Mouse (Mus musculus) kidney, postnatal 0 days (tissue): ENCODE data around the gene 1700001C02Rik. TPM values are rescaled to one million over a fixed set of nuclear protein-coding genes. Genes with fewer than 3 reads are reported as not detected.

ENCODE experiments used
- ATAC-seq: fragments of 200-750 bp; cut with Nextera tagmentation; replicated peaks from 2 replicates; pipeline ENCODE4 v1.8.0; 2017; ENCODE audit warnings: low read depth, moderate number of reproducible peaks, moderate TSS enrichment, moderate library complexity; ENCODE audit not compliant: low FRiP score
- DNase-seq: peaks from one replicate; pipeline ENCODE4 v3.0.0-alpha.2; 2016; ENCODE audit warnings: low spot score
- H3K27ac ChIP-seq: fragments of 300-500 bp; sonication (generic); 2 replicates; pipeline ENCODE4 v1.5.1; 2014; ENCODE audit warnings: mild to moderate bottlenecking
- H3K27me3 ChIP-seq: fragments of 300-500 bp; sonication (generic); 2 replicates; pipeline ENCODE4 v1.6.1; 2014; ENCODE audit warnings: low read length, mixed read lengths; ENCODE audit not compliant: insufficient read depth
- H3K36me3 ChIP-seq: fragments of 300-500 bp; sonication (generic); 2 replicates; pipeline ENCODE4 v1.6.1; 2014; ENCODE audit warnings: low read length, mixed read lengths; ENCODE audit not compliant: insufficient read depth
- H3K4me1 ChIP-seq: fragments of 300-500 bp; sonication (generic); replicated peaks from 2 replicates; pipeline ENCODE4 v1.6.1; 2014; ENCODE audit warnings: antibody characterized with exemption, low read length, mixed read lengths; ENCODE audit not compliant: insufficient read depth
- H3K4me2 ChIP-seq: fragments of 300-500 bp; sonication (generic); 2 replicates; pipeline ENCODE4 v1.6.1; 2014; ENCODE audit warnings: mild to moderate bottlenecking, low read length, moderate library complexity, mixed read lengths
- H3K4me3 ChIP-seq: fragments of 300-500 bp; sonication (generic); replicated peaks from 2 replicates; pipeline ENCODE4 v1.5.1; 2014; ENCODE audit warnings: low read depth, low read length
- H3K9ac ChIP-seq: fragments of 300-500 bp; sonication (generic); 2 replicates; pipeline ENCODE4 v1.6.1; 2014; ENCODE audit warnings: low read depth, low read length
- H3K9me3 ChIP-seq: fragments of 300-500 bp; sonication (generic); replicated peaks from 2 replicates; pipeline ENCODE4 v1.6.1; 2016; ENCODE audit warnings: low read length, inconsistent platforms, mixed read lengths
- CTCF ChIP-seq: IDR thresholded peaks from 2 replicates; pipeline ENCODE4 v1.5.1; 2016; ENCODE audit warnings: antibody characterized with exemption, low read depth, mild to moderate bottlenecking, moderate library complexity
- WGBS: fragments of 180-500 bp; shearing (Covaris S2); extraction: QIAGEN DNeasy Blood & Tissue Kit; methylation state at CpG from one replicate; pipeline ENCODE4 v1.1.7; 2014; 5-methylcytosine and 5-hydroxymethylcytosine counted together
- polyA plus RNA-seq: library from polyadenylated mRNA; unstranded; fragments of >200 nt; fragmentation: Nextera tagmentation; extraction: Ambion mirVana; gene quantifications from 2 replicates; pipeline ENCODE4 v1.2.1, GENCODE M21; 2015

1700001C02Rik gene
- polyA plus RNA-seq, 1 experiment from 2014 or later, result not detected

DNA sequence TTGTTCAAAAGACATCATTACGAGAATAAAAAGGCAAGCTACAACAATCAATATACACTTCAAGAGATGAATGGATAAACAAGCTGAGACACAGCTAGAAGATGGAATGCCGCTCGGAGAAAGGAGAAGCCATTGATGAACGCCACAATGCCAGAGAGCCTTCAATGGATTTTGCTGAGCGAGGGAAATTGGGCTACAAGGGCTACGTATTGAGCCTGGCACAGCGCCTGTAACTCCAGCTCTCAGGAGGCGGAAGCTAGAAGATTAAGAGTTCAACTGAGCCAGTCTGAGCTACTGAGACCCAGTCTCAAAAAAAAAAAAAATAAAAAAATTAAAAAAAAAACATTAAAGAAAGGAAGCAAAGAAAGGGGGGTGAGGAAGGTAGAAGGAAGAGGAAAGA, 47.3 kb downstream of the 1700001C02Rik start:
- H3K27ac ChIP-seq, result no peak overlapping the region
- TF ChIP-seq CTCF, result no peak
- H3K4me1 ChIP-seq, result no peaks in the 10 kb centered on the region
- WGBS, result 88% methylated on average over 8 of the region's 8 CpGs
- no peaks in the 10 kb centered on the region for H3K27me3 ChIP-seq
- H3K4me2 ChIP-seq, result no peak overlapping the region
- H3K4me3 ChIP-seq, result no peak overlapping the region
- DNase-seq (no peak), ATAC-seq (no peak)
- H3K9me3 ChIP-seq, result no peaks in the 10 kb centered on the region
- no peaks in the 10 kb centered on the region for H3K36me3 ChIP-seq
- no peak overlapping the region for H3K9ac ChIP-seq

DNA sequence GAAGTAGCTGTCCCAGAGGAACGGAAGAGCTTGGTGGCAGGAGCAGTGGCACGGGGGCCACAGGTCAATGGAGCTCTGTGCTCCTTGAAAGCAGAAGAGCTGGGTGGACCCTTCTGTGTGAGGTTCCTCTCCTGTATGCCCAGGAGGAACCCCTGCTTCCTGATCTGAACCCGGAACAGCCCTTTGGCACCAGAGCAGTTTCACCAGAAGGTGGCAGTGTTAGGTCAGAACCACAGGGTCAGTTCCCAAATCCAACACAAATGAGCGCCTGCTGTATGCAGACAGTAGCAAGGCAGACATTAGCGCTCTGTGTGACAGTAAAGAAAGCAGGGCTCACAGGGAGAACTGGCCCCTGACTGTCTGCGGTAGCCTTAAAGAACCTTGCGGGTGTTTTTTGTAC, 50.5 kb downstream of the 1700001C02Rik start:
- TF ChIP-seq CTCF, result peak; percentile 78
- DNase-seq, result peak; percentile 38
- H3K9ac ChIP-seq, result no peak overlapping the region
- no peaks in the 10 kb centered on the region for H3K36me3 ChIP-seq
- no peaks in the 10 kb centered on the region for H3K27me3 ChIP-seq
- WGBS, result 50% methylated on average over 7 of the region's 7 CpGs
- H3K4me3 ChIP-seq, result no peak overlapping the region
- no peaks in the 10 kb centered on the region for H3K9me3 ChIP-seq
- no peak overlapping the region for H3K27ac ChIP-seq
- no peak for ATAC-seq
- no peak overlapping the region for H3K4me2 ChIP-seq
- H3K4me1 ChIP-seq, result no peaks in the 10 kb centered on the region

DNA sequence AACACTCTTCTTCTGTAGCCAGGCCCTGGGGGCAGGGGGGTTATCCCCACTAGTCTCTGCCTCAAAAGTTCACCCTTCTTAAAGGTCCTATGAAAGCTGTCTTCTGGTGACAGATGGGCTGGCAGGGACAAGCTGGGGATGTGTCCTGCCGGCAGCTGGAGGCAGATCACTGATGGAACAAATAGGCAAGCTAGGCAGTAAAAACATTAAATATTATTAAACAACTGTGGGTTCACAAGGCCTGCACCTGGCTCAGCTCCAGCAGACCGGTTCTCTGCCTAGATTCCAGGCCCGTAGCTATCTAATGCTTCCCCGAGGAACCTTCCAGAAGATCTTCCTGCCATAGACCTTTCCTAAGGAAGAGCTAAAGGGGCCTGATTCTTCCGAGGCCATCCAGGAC, 52.3 kb downstream of the 1700001C02Rik start:
- no peak overlapping the region for H3K27ac ChIP-seq
- no peak for ATAC-seq
- TF ChIP-seq CTCF, result no peak

DNA sequence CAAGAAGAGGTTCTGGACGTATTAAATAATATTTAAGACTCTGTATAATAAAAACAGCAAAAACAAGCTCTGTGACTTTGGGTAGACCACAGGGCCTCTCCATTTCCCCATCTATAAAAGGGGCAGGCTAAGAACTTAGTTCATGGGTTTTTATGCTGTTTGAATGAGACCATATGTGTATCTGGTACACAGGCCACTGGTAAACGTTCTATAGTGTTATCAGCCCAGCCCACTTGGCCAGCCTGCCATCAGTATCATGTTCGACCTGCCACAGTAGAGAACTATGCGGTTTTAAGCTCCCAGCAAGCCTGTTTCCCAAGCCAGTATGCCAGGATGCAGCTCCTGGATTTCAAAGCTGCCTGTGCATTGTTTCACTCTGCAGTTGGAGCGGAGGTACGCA, 52.7 kb downstream of the 1700001C02Rik start:
- no peak for ATAC-seq
- Histone ChIP-seq H3K4me3 (no peak overlapping the region), H3K9me3 (no peaks in the 10 kb centered on the region), H3K27ac (no peak overlapping the region), H3K4me1 (no peaks in the 10 kb centered on the region), H3K27me3 (no peaks in the 10 kb centered on the region), H3K9ac (no peak overlapping the region), H3K4me2 (no peak overlapping the region), H3K36me3 (no peaks in the 10 kb centered on the region)
- no peak for DNase-seq
- no peak for TF ChIP-seq CTCF
- 75% methylated on average over 6 of the region's 6 CpGs for WGBS

More for the DNA sequence above, 52.3 kb downstream of the 1700001C02Rik start:
- Histone ChIP-seq H3K27me3 (no peaks in the 10 kb centered on the region), H3K4me1 (no peaks in the 10 kb centered on the region), H3K9ac (no peak overlapping the region), H3K9me3 (no peaks in the 10 kb centered on the region), H3K4me2 (no peak overlapping the region), H3K4me3 (no peak overlapping the region), H3K36me3 (no peaks in the 10 kb centered on the region)
- WGBS, result 66% methylated on average over 5 of the region's 5 CpGs
- DNase-seq, result no peak

DNA sequence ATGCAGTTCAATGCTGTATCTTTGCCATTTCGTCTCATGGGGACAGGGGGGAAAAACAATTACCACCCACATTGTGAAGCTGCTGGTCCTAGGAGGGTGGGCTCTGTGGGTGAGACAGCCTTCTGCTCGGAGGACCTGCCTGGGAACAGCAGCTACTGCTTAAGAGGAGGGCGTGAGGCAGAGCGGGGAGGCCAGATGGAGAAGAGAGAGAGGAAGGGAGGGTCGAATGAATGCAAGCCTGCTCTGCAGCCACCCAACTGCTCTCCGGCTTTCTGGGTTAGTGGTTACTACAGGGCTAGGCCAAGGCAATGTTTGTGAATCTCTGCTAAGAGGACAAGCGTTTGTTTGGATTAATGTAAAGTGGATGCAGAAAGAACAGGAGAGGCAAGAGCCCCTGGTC, 53.6 kb downstream of the 1700001C02Rik start:
- Histone ChIP-seq H3K9ac (no peak overlapping the region), H3K27ac (no peak overlapping the region), H3K4me1 (no peaks in the 10 kb centered on the region), H3K27me3 (no peaks in the 10 kb centered on the region), H3K9me3 (no peaks in the 10 kb centered on the region), H3K4me2 (no peak overlapping the region), H3K36me3 (no peaks in the 10 kb centered on the region), H3K4me3 (no peak overlapping the region)
- WGBS, result 52% methylated on average over 7 of the region's 7 CpGs
- ATAC-seq (no peak), DNase-seq (no peak)
- no peak for TF ChIP-seq CTCF

DNA sequence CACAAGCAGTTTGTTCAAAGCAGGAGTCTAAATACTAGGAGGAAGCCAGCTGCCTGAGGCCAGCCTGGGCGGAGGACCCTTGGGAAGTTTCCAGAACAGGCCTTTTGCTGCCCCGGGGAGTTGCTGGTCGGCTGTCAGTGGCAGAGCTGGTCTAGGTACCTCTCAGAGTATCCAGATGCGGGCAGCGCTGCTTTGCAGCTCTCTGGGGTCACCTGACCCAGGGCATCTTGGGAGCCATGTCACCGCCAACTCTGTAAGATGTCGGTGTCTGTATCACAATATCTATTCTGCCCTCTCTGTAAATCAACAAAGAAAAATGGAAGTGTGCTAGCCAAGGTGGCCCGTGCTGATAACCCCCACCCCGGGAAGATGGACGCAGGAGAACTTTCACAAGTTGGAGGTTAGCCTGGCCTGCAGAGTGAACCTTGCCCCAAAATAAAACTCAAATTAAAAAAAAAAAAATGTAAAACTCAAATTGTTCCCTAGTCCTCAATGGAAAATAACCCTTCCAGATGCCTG, 54.4 kb downstream of the 1700001C02Rik start:
- Histone ChIP-seq H3K4me2 (no peak overlapping the region), H3K27me3 (no peaks in the 10 kb centered on the region), H3K9me3 (no peaks in the 10 kb centered on the region), H3K4me1 (no peaks in the 10 kb centered on the region), H3K4me3 (no peak overlapping the region), H3K36me3 (no peaks in the 10 kb centered on the region), H3K27ac (no peak overlapping the region), H3K9ac (no peak overlapping the region)
- DNase-seq (no peak), ATAC-seq (no peak)
- 81% methylated on average over 10 of the region's 10 CpGs for WGBS
- TF ChIP-seq CTCF, result no peak

DNA sequence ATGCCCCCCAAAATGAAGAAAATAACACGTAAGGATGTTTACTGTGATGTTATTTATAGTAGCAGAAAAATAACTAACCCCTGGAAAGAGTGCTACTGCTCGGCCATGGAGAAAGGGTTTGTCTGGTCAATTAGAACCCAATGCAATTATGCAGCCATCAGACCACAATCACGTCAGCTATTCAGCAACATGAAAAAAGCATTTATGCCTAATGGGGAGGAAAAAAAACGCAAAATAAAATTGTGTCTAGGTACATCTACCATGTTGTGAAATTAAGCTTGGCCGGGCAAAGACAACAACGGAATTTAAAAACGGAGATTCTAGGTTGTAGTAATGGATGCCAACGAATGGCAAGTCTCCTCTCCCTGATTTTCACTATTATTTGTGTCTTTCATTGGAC, 56.6 kb downstream of the 1700001C02Rik start:
- no peaks in the 10 kb centered on the region for H3K9me3 ChIP-seq
- ATAC-seq, result no peak
- H3K4me3 ChIP-seq, result no peak overlapping the region
- no peaks in the 10 kb centered on the region; the same call in 1 of the 2 replicates for H3K4me1 ChIP-seq
- no peak overlapping the region for H3K4me2 ChIP-seq
- H3K27ac ChIP-seq, result no peak overlapping the region
- no peak for TF ChIP-seq CTCF
- 83% methylated on average over 8 of the region's 8 CpGs for whole genome bisulfite sequencing
- no peaks in the 10 kb centered on the region for H3K27me3 ChIP-seq
- H3K9ac ChIP-seq, result no peak overlapping the region
- no peaks in the 10 kb centered on the region for H3K36me3 ChIP-seq
- no peak for DNase-seq
